Mouse (Mus musculus): Measurements from ENCODE around the gene Cyp1a2.

GRCm38 (mm10) chr9:57694108-57694507 lies 10.6 kb upstream of the Cyp1a2 start:
- no peak for TF ChIP-seq EP300 (IDR thresholded peaks at IDR 0.05; ENCODE audit: low read depth)
- no peak for TF ChIP-seq CTCF (IDR thresholded peaks at IDR 0.05; ENCODE audit: low read depth)
